Mouse (Mus musculus) G1E (cell line): Measurements from ENCODE around the gene Btg1.

Source experiments
- CTCF ChIP-seq: IDR thresholded peaks from 2 replicates; pipeline ENCODE4 v1.5.1; 2012; ENCODE audit warnings: low read depth, low read length, inconsistent platforms, mixed read lengths
- GATA1 ChIP-seq: IDR thresholded peaks from 2 replicates; pipeline ENCODE4 v1.6.1; 2012; ENCODE audit warnings: borderline replicate concordance, low read length, inconsistent platforms, mixed read lengths
- GATA2 ChIP-seq: IDR thresholded peaks from 2 replicates; pipeline ENCODE4 v1.6.1; 2012; ENCODE audit warnings: low read depth, low read length, inconsistent platforms, borderline replicate concordance
- POLR2AphosphoS5 ChIP-seq: IDR thresholded peaks from 2 replicates; pipeline ENCODE4 v1.6.1; 2012; ENCODE audit warnings: low read depth, low read length, inconsistent platforms; ENCODE audit not compliant: insufficient replicate concordance
- TAL1 ChIP-seq: conservative IDR thresholded peaks from 2 replicates; pipeline ENCODE4 v1.6.1; 2012; ENCODE audit warnings: low read depth, low read length, inconsistent platforms, mixed read lengths

- TF ChIP-seq CTCF (no peak), GATA1 (no peak), POLR2AphosphoS5 (no peak), TAL1 (no peak), GATA2 (no peak)
Observed at GRCm38 (mm10) chr10:96655066-96655465, 38.3 kb downstream of the Btg1 start.
